Mouse (Mus musculus): Measurements from ENCODE around the gene Ascc2. TPM values are rescaled to one million over a fixed set of nuclear protein-coding genes. Genes with fewer than 3 reads are reported as not detected.

Gene Ascc2
- polyA plus RNA-seq, 1 experiment from 2014 or later: 21.1 TPM

GRCm38 (mm10) chr11:4684186-4684585 lies 46.6 kb downstream of the Ascc2 start:
- Histone ChIP-seq H3K4me2 (ENCODE audit: low read depth, low read length) (no peak overlapping the region), H3K27ac (ENCODE audit: low read length) (no peak overlapping the region), H3K27me3 (ENCODE audit: control insufficient read depth, insufficient read depth, low read length) (no peaks in the 10 kb centered on the region), H3K9ac (ENCODE audit: low read length) (no peak overlapping the region), H3K4me3 (ENCODE audit: low read length) (no peak overlapping the region), H3K4me1 (ENCODE audit: control insufficient read depth, insufficient read depth, low read length) (peaks cover 6% of the 10 kb centered on the region), H3K36me3 (ENCODE audit: control insufficient read depth, insufficient read depth) (peaks cover 18% of the 10 kb centered on the region), H3K9me3 (replicated peaks; ENCODE audit: control insufficient read depth, low read length) (no peaks in the 10 kb centered on the region)
- WGBS: 68% methylated on average over 6 of the region's 6 CpGs
- no peak for ATAC-seq (replicated peaks; ENCODE audit: extremely low read depth, insufficient read depth, low FRiP score)

- H3K9me3 ChIP-seq (replicated peaks; ENCODE audit: control insufficient read depth, low read length): no peaks in the 10 kb centered on the region
- peaks cover 6% of the 10 kb centered on the region for H3K4me1 ChIP-seq (ENCODE audit: control insufficient read depth, insufficient read depth, low read length)
- no peak for ATAC-seq (replicated peaks; ENCODE audit: extremely low read depth, insufficient read depth, low FRiP score)
- H3K27ac ChIP-seq (ENCODE audit: low read length): no peak overlapping the region
- H3K36me3 ChIP-seq (ENCODE audit: control insufficient read depth, insufficient read depth): peaks cover 18% of the 10 kb centered on the region
- no peak overlapping the region for H3K9ac ChIP-seq (ENCODE audit: low read length)
- 50% methylated on average over 4 of the region's 4 CpGs for WGBS
- no peaks in the 10 kb centered on the region for H3K27me3 ChIP-seq (ENCODE audit: control insufficient read depth, insufficient read depth, low read length)
- no peak overlapping the region for H3K4me2 ChIP-seq (ENCODE audit: low read depth, low read length)
- no peak overlapping the region for H3K4me3 ChIP-seq (ENCODE audit: low read length)
These were observed 47.5 kb downstream of the Ascc2 start for GRCm38 (mm10) chr11:4685071-4685470.

GRCm38 (mm10) chr11:4685510-4685909 lies 48.0 kb downstream of the Ascc2 start:
- H3K4me3 ChIP-seq (ENCODE audit: low read length): no peak overlapping the region
- no peak overlapping the region for H3K27ac ChIP-seq (ENCODE audit: low read length)
- H3K9ac ChIP-seq (ENCODE audit: low read length): no peak overlapping the region
- H3K27me3 ChIP-seq (ENCODE audit: control insufficient read depth, insufficient read depth, low read length): no peaks in the 10 kb centered on the region
- no peak for ATAC-seq (replicated peaks; ENCODE audit: extremely low read depth, insufficient read depth, low FRiP score)
- H3K36me3 ChIP-seq (ENCODE audit: control insufficient read depth, insufficient read depth): peaks cover 18% of the 10 kb centered on the region
- WGBS: 75% methylated on average over 5 of the region's 5 CpGs
- H3K9me3 ChIP-seq (replicated peaks; ENCODE audit: control insufficient read depth, low read length): no peaks in the 10 kb centered on the region
- H3K4me1 ChIP-seq (ENCODE audit: control insufficient read depth, insufficient read depth, low read length): peaks cover 6% of the 10 kb centered on the region
- H3K4me2 ChIP-seq (ENCODE audit: low read depth, low read length): no peak overlapping the region

GRCm38 (mm10) chr11:4687027-4687426 lies 49.5 kb downstream of the Ascc2 start:
- Histone ChIP-seq H3K36me3 (ENCODE audit: control insufficient read depth, insufficient read depth) (peaks cover 7% of the 10 kb centered on the region), H3K27ac (ENCODE audit: low read length) (no peak overlapping the region), H3K27me3 (ENCODE audit: control insufficient read depth, insufficient read depth, low read length) (no peaks in the 10 kb centered on the region), H3K9me3 (replicated peaks; ENCODE audit: control insufficient read depth, low read length) (no peaks in the 10 kb centered on the region), H3K4me3 (ENCODE audit: low read length) (no peak overlapping the region), H3K9ac (ENCODE audit: low read length) (no peak overlapping the region), H3K4me1 (ENCODE audit: control insufficient read depth, insufficient read depth, low read length) (peaks cover 6% of the 10 kb centered on the region), H3K4me2 (ENCODE audit: low read depth, low read length) (no peak overlapping the region)
- ATAC-seq (replicated peaks; ENCODE audit: extremely low read depth, insufficient read depth, low FRiP score): no peak
- 78% methylated on average over 3 of the region's 3 CpGs for WGBS

- Histone ChIP-seq H3K4me3 (ENCODE audit: low read length) (no peak overlapping the region), H3K27ac (ENCODE audit: low read length) (no peak overlapping the region), H3K36me3 (ENCODE audit: control insufficient read depth, insufficient read depth) (peaks cover 6% of the 10 kb centered on the region), H3K4me1 (ENCODE audit: control insufficient read depth, insufficient read depth, low read length) (peaks cover 6% of the 10 kb centered on the region), H3K4me2 (ENCODE audit: low read depth, low read length) (no peak overlapping the region), H3K9ac (ENCODE audit: low read length) (no peak overlapping the region), H3K9me3 (replicated peaks; ENCODE audit: control insufficient read depth, low read length) (no peaks in the 10 kb centered on the region), H3K27me3 (ENCODE audit: control insufficient read depth, insufficient read depth, low read length) (no peaks in the 10 kb centered on the region)
- 52% methylated on average over 3 of the region's 3 CpGs for WGBS
- no peak for ATAC-seq (replicated peaks; ENCODE audit: extremely low read depth, insufficient read depth, low FRiP score)
These were observed 50.3 kb downstream of the Ascc2 start for GRCm38 (mm10) chr11:4687874-4688273.

- H3K4me1 ChIP-seq (ENCODE audit: control insufficient read depth, insufficient read depth, low read length): peaks cover 6% of the 10 kb centered on the region
- H3K36me3 ChIP-seq (ENCODE audit: control insufficient read depth, insufficient read depth): no peaks in the 10 kb centered on the region
- H3K27ac ChIP-seq (ENCODE audit: low read length): no peak overlapping the region
- H3K27me3 ChIP-seq (ENCODE audit: control insufficient read depth, insufficient read depth, low read length): no peaks in the 10 kb centered on the region
- no peaks in the 10 kb centered on the region for H3K9me3 ChIP-seq (replicated peaks; ENCODE audit: control insufficient read depth, low read length)
- H3K4me2 ChIP-seq (ENCODE audit: low read depth, low read length): no peak overlapping the region
- no peak overlapping the region for H3K4me3 ChIP-seq (ENCODE audit: low read length)
- ATAC-seq (replicated peaks; ENCODE audit: extremely low read depth, insufficient read depth, low FRiP score): no peak
- no peak overlapping the region for H3K9ac ChIP-seq (ENCODE audit: low read length)
- 62% methylated on average over 11 of the region's 11 CpGs for WGBS
These were observed 51.3 kb downstream of the Ascc2 start for GRCm38 (mm10) chr11:4688632-4689380.

GRCm38 (mm10) chr11:4690353-4690752 lies 52.8 kb downstream of the Ascc2 start:
- H3K27ac ChIP-seq (ENCODE audit: low read length): no peak overlapping the region
- no peak overlapping the region for H3K9ac ChIP-seq (ENCODE audit: low read length)
- H3K4me1 ChIP-seq (ENCODE audit: control insufficient read depth, insufficient read depth, low read length): peaks cover 2% of the 10 kb centered on the region
- H3K4me3 ChIP-seq (ENCODE audit: low read length): no peak overlapping the region
- H3K36me3 ChIP-seq (ENCODE audit: control insufficient read depth, insufficient read depth): no peaks in the 10 kb centered on the region
- no peaks in the 10 kb centered on the region for H3K9me3 ChIP-seq (replicated peaks; ENCODE audit: control insufficient read depth, low read length)
- no peaks in the 10 kb centered on the region for H3K27me3 ChIP-seq (ENCODE audit: control insufficient read depth, insufficient read depth, low read length)
- WGBS: 82% methylated on average over 7 of the region's 7 CpGs
- no peak for ATAC-seq (replicated peaks; ENCODE audit: extremely low read depth, insufficient read depth, low FRiP score)
- no peak overlapping the region for H3K4me2 ChIP-seq (ENCODE audit: low read depth, low read length)

- Histone ChIP-seq H3K27ac (ENCODE audit: low read length) (no peak overlapping the region), H3K9ac (ENCODE audit: low read length) (no peak overlapping the region), H3K9me3 (replicated peaks; ENCODE audit: control insufficient read depth, low read length) (no peaks in the 10 kb centered on the region), H3K27me3 (ENCODE audit: control insufficient read depth, insufficient read depth, low read length) (no peaks in the 10 kb centered on the region), H3K4me1 (ENCODE audit: control insufficient read depth, insufficient read depth, low read length) (no peaks in the 10 kb centered on the region), H3K4me3 (ENCODE audit: low read length) (no peak overlapping the region), H3K4me2 (ENCODE audit: low read depth, low read length) (no peak overlapping the region), H3K36me3 (ENCODE audit: control insufficient read depth, insufficient read depth) (no peaks in the 10 kb centered on the region)
- WGBS: 43% methylated on average over 10 of the region's 10 CpGs
- ATAC-seq (replicated peaks; ENCODE audit: extremely low read depth, insufficient read depth, low FRiP score): no peak
These were observed 53.7 kb downstream of the Ascc2 start for GRCm38 (mm10) chr11:4691213-4691612.

- no peaks in the 10 kb centered on the region for H3K4me1 ChIP-seq (ENCODE audit: control insufficient read depth, insufficient read depth, low read length)
- WGBS: 88% methylated on average over 11 of the region's 11 CpGs
These were observed 54.6 kb downstream of the Ascc2 start for GRCm38 (mm10) chr11:4692162-4692561.

More at GRCm38 (mm10) chr11:4692162-4692561, 54.6 kb downstream of the Ascc2 start:
- H3K27ac ChIP-seq (ENCODE audit: low read length): no peak overlapping the region
- no peak overlapping the region for H3K9ac ChIP-seq (ENCODE audit: low read length)
- H3K4me2 ChIP-seq (ENCODE audit: low read depth, low read length): no peak overlapping the region
- no peaks in the 10 kb centered on the region for H3K27me3 ChIP-seq (ENCODE audit: control insufficient read depth, insufficient read depth, low read length)
- H3K9me3 ChIP-seq (replicated peaks; ENCODE audit: control insufficient read depth, low read length): no peaks in the 10 kb centered on the region
- no peak for ATAC-seq (replicated peaks; ENCODE audit: extremely low read depth, insufficient read depth, low FRiP score)
- no peak overlapping the region for H3K4me3 ChIP-seq (ENCODE audit: low read length)
- no peaks in the 10 kb centered on the region for H3K36me3 ChIP-seq (ENCODE audit: control insufficient read depth, insufficient read depth)

Data from heart, embryonic 16.5 days (tissue).